Mouse (Mus musculus): ENCODE data around the gene Ints14. TPM values are rescaled to one million over a fixed set of nuclear protein-coding genes. Genes with fewer than 3 reads are reported as not detected.

The Ints14 gene
- total and polyA plus RNA-seq, 2 experiments from 2014 or later = 26.2 to 34.6 TPM

- Histone ChIP-seq H3K27ac (ENCODE audit: low read depth) (no peak overlapping the region), H3K4me3 (ENCODE audit: low read depth, low read length) (no peak overlapping the region), H3K9me3 (replicated peaks; ENCODE audit: control insufficient read depth, low read length) (no peaks in the 10 kb centered on the region), H3K36me3 (replicated peaks; ENCODE audit: control insufficient read depth, insufficient read depth, low read length) (no peaks in the 10 kb centered on the region), H3K27me3 (ENCODE audit: control insufficient read depth, insufficient read depth, low read length) (no peaks in the 10 kb centered on the region), H3K4me1 (ENCODE audit: control insufficient read depth, insufficient read depth) (peaks cover 21% of the 10 kb centered on the region), H3K9ac (replicated peaks; ENCODE audit: low read depth, low read length) (no peak overlapping the region), H3K4me2 (ENCODE audit: low read depth, low read length) (no peak overlapping the region)
- TF ChIP-seq CTCF (IDR thresholded peaks at IDR 0.05; ENCODE audit: low read depth) (no peak), EP300 (IDR thresholded peaks at IDR 0.05; ENCODE audit: low read depth) (no peak)
- DNase-seq (ENCODE audit: low spot score) (no peak), ATAC-seq (ENCODE audit: insufficient read depth, low read depth) (no peak)
- 50% methylated on average over 3 of the region's 3 CpGs for WGBS
Measured at GRCm38 (mm10) chr9:65019146-65019545, 58.4 kb downstream of the Ints14 start.

- TF ChIP-seq CTCF (IDR thresholded peaks at IDR 0.05; ENCODE audit: low read depth) (no peak), EP300 (IDR thresholded peaks at IDR 0.05; ENCODE audit: low read depth) (no peak)
- Histone ChIP-seq H3K27me3 (ENCODE audit: control insufficient read depth, insufficient read depth, low read length) (no peaks in the 10 kb centered on the region), H3K9me3 (replicated peaks; ENCODE audit: control insufficient read depth, low read length) (no peaks in the 10 kb centered on the region), H3K27ac (ENCODE audit: low read depth) (no peak overlapping the region), H3K9ac (replicated peaks; ENCODE audit: low read depth, low read length) (no peak overlapping the region), H3K4me1 (ENCODE audit: control insufficient read depth, insufficient read depth) (peaks cover 21% of the 10 kb centered on the region), H3K4me3 (ENCODE audit: low read depth, low read length) (0 out of 2 replicates have a peak overlapping the region, but pooled peaks have one; percentile 75), H3K36me3 (replicated peaks; ENCODE audit: control insufficient read depth, insufficient read depth, low read length) (no peaks in the 10 kb centered on the region), H3K4me2 (ENCODE audit: low read depth, low read length) (peak overlapping the region; percentile 76)
- DNase-seq (ENCODE audit: low spot score) = no peak
- WGBS = 46% methylated on average over 4 of the region's 4 CpGs
- ATAC-seq (ENCODE audit: insufficient read depth, low read depth) = no peak
Measured at GRCm38 (mm10) chr9:65020128-65020527, 59.4 kb downstream of the Ints14 start.

- DNase-seq (ENCODE audit: low spot score) (peak; percentile 92), ATAC-seq (ENCODE audit: insufficient read depth, low read depth) (peak; percentile 94)
- H3K4me3 ChIP-seq (ENCODE audit: low read depth, low read length) = peak within 1 kb of the TSS; percentile 75
- no peaks in the 10 kb centered on the region for H3K9me3 ChIP-seq (replicated peaks; ENCODE audit: control insufficient read depth, low read length)
- H3K4me2 ChIP-seq (ENCODE audit: low read depth, low read length) = peak within 1 kb of the TSS; percentile 76
- H3K27ac ChIP-seq (ENCODE audit: low read depth) = peak within 1 kb of the TSS; percentile 76
- H3K4me1 ChIP-seq (ENCODE audit: control insufficient read depth, insufficient read depth) = peaks cover 12% of the 10 kb centered on the region
- H3K27me3 ChIP-seq (ENCODE audit: control insufficient read depth, insufficient read depth, low read length) = no peaks in the 10 kb centered on the region
- H3K36me3 ChIP-seq (replicated peaks; ENCODE audit: control insufficient read depth, insufficient read depth, low read length) = no peaks in the 10 kb centered on the region
- WGBS = under 1% methylated on average over 73 of the region's 81 CpGs
- TF ChIP-seq CTCF (IDR thresholded peaks at IDR 0.05; ENCODE audit: low read depth) (no peak), EP300 (IDR thresholded peaks at IDR 0.05; ENCODE audit: low read depth) (no peak)
- H3K9ac ChIP-seq (replicated peaks; ENCODE audit: low read depth, low read length) = peak within 1 kb of the TSS; percentile 80
Measured at GRCm38 (mm10) chr9:65020991-65021886, 60.5 kb downstream of the Ints14 start, which contains the start of gene Hacd3. TSS of gene Hacd3 (minus strand) at chr9:65021693.

- peak; percentile 6 for ATAC-seq (ENCODE audit: insufficient read depth, low read depth)
Measured at GRCm38 (mm10) chr9:65021887-65022579, 61.3 kb downstream of the Ints14 start.

GRCm38 (mm10) chr9:65022580-65023135 lies 62.0 kb downstream of the Ints14 start:
- Histone ChIP-seq H3K9ac (replicated peaks; ENCODE audit: low read depth, low read length) (no peak overlapping the region), H3K4me2 (ENCODE audit: low read depth, low read length) (no peak overlapping the region)

More at GRCm38 (mm10) chr9:65021887-65022579, 61.3 kb downstream of the Ints14 start:
- Histone ChIP-seq H3K9ac (replicated peaks; ENCODE audit: low read depth, low read length) (peak overlapping the region; percentile 80), H3K27ac (ENCODE audit: low read depth) (peak overlapping the region; percentile 76), H3K27me3 (ENCODE audit: control insufficient read depth, insufficient read depth, low read length) (no peaks in the 10 kb centered on the region), H3K4me3 (ENCODE audit: low read depth, low read length) (peak overlapping the region; percentile 75), H3K4me1 (ENCODE audit: control insufficient read depth, insufficient read depth) (peaks cover 12% of the 10 kb centered on the region), H3K9me3 (replicated peaks; ENCODE audit: control insufficient read depth, low read length) (no peaks in the 10 kb centered on the region), H3K36me3 (replicated peaks; ENCODE audit: control insufficient read depth, insufficient read depth, low read length) (no peaks in the 10 kb centered on the region), H3K4me2 (ENCODE audit: low read depth, low read length) (peak overlapping the region; percentile 76)
- DNase-seq (ENCODE audit: low spot score) = no peak
- no peak for TF ChIP-seq EP300 (IDR thresholded peaks at IDR 0.05; ENCODE audit: low read depth)
- TF ChIP-seq CTCF (IDR thresholded peaks at IDR 0.05; ENCODE audit: low read depth) = no peak
- WGBS = 24% methylated on average over 9 of the region's 9 CpGs

More at GRCm38 (mm10) chr9:65022580-65023135, 62.0 kb downstream of the Ints14 start:
- Histone ChIP-seq H3K4me1 (ENCODE audit: control insufficient read depth, insufficient read depth) (peaks cover 12% of the 10 kb centered on the region), H3K4me3 (ENCODE audit: low read depth, low read length) (no peak overlapping the region), H3K36me3 (replicated peaks; ENCODE audit: control insufficient read depth, insufficient read depth, low read length) (no peaks in the 10 kb centered on the region), H3K27me3 (ENCODE audit: control insufficient read depth, insufficient read depth, low read length) (no peaks in the 10 kb centered on the region), H3K27ac (ENCODE audit: low read depth) (no peak overlapping the region), H3K9me3 (replicated peaks; ENCODE audit: control insufficient read depth, low read length) (no peaks in the 10 kb centered on the region)
- DNase-seq (ENCODE audit: low spot score) (no peak), ATAC-seq (ENCODE audit: insufficient read depth, low read depth) (no peak)
- TF ChIP-seq CTCF (IDR thresholded peaks at IDR 0.05; ENCODE audit: low read depth) = no peak
- TF ChIP-seq EP300 (IDR thresholded peaks at IDR 0.05; ENCODE audit: low read depth) = no peak
- 58% methylated on average over 4 of the region's 4 CpGs for WGBS

All from heart, postnatal 0 days (tissue).